Mouse (Mus musculus) heart, postnatal 0 days (tissue): ENCODE results near the gene Jak2.

Experiments used
- CTCF ChIP-seq: IDR thresholded peaks from 2 replicates; pipeline ENCODE4 v1.5.1; 2016; ENCODE audit warnings: antibody characterized with exemption, control low read depth, low read depth
- EP300 ChIP-seq: IDR thresholded peaks from 2 replicates; pipeline ENCODE4 v1.6.1; 2016; ENCODE audit warnings: antibody characterized with exemption, low read depth

DNA sequence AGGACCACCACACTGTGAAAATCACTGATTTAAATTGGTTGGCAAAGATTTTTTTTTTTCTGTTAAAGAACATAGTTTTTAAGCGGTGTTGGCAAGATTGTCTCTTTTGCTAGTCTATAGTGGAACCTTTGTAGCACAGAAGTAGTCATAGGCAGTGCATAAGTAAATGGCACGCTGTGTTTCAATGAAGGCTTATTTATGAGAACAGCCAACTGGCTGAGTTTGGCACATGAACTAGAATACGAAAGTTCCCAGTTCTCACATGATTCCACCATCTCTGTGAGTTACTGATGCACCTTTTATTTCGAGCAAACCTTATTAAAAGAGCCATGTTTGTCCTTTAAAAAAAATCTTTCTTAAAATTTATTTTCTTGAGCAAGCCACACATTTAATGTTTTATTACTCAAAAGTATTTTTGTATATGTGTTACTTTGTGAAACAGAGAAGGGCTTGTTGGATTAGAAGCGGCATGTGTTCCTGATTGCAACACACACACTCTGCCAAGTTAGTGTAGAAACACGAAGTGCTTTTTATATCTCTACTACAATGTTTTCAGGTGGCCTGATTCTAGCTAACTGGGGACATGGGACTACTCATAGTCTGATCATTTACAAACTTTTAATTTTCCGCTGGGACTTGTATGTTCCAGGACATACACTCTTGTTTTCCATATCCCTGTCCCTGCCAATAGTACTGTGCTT lies 3.8 kb downstream of the Jak2 start:
- TF ChIP-seq CTCF = no peak
- no peak for TF ChIP-seq EP300
